Mouse (Mus musculus): Measurements from ENCODE around the gene Dnal4. TPM values are rescaled to one million over a fixed set of nuclear protein-coding genes. Genes with fewer than 3 reads are reported as not detected.
A peak's percentile ranks its signal among the peaks of the same experiment; 100 is the strongest.

The Dnal4 gene
- polyA plus RNA-seq, 1 experiment, result 48.9 TPM

DNA sequence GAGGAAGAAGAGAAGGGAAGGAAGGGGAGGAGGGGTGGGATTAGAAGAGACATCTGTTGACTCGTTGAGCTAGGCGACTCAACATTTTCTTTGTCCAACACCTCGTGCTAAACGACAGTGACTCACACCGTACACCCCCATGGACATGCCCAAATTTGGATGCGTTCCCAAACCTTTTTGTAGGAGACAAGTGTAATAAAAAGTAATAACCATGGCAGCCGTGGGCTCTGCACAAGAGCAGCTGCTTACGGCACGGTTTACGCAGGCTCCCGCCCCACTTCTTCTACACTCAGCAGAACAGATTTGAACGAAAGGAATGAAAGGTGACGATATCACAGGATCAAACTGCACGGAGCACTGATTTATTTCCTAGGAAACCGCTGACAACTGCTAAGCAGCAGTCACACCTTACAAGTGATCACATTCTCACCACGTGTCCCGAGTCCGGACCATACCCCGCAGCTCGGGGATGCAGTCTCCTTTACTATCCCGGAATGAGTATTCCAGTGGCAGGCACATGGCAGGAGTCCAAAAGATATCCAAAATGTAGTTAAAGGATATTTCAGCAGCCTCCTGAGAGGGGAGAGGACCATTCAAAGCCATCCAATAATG, 6.9 kb downstream of the Dnal4 start:
- Histone ChIP-seq H3K36me3 (ENCODE audit: control insufficient read depth, insufficient read depth) (no peaks in the 10 kb centered on the region), H3K79me2 (ENCODE audit: control insufficient read depth, insufficient read depth) (peaks cover 46% of the 10 kb centered on the region), H3K27me3 (ENCODE audit: control insufficient read depth, insufficient read depth, insufficient read length) (no peaks in the 10 kb centered on the region), H3K79me3 (ENCODE audit: low read depth) (peaks cover 2% of the 10 kb centered on the region), H3K4me3 (ENCODE audit: insufficient read depth, poor library complexity, severe bottlenecking) (no peak overlapping the region), H3ac (ENCODE audit: control insufficient read depth, insufficient read length, low read depth) (no peak overlapping the region)
- TF ChIP-seq MYOD1 (IDR thresholded peaks at IDR 0.05; ENCODE audit: control insufficient read depth, insufficient read length, low read depth) (peak; percentile 37), CTCF (IDR thresholded peaks at IDR 0.05; ENCODE audit: control insufficient read depth, insufficient read depth, insufficient read length) (no peak), MAX (IDR thresholded peaks at IDR 0.05) (peak; percentile 87)

DNA sequence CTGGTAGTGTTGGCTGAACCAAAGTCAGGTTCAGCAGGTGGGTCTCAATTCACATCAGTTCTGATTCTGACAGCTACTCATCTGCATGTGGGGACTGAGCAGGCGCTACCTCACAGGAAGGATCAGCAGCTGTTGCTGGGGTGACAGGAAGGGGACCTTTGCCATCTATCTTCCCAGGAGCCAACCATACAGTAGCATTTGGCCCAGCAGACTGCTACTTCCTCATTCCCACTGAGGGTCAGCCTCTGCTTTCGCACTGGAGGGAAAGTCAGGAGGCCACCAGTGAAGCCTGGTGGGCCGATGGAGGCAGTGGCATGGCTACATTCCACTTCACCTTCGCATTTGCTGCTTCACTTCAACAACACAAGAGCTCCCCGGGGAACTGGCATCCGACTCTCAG, 9.3 kb downstream of the Dnal4 start:
- no peak for TF ChIP-seq MYOG (IDR thresholded peaks at IDR 0.05; ENCODE audit: control insufficient read depth, extremely low read depth, insufficient read length)
- Histone ChIP-seq H3ac (ENCODE audit: control insufficient read depth, insufficient read length, low read depth) (no peak overlapping the region), H3K79me2 (ENCODE audit: control insufficient read depth, insufficient read depth) (peaks cover 40% of the 10 kb centered on the region), H3K36me3 (ENCODE audit: control insufficient read depth, insufficient read depth) (no peaks in the 10 kb centered on the region), H3K27me3 (ENCODE audit: control insufficient read depth, insufficient read depth, insufficient read length) (no peaks in the 10 kb centered on the region), H3K79me3 (ENCODE audit: low read depth) (peaks cover 2% of the 10 kb centered on the region), H3K4me3 (ENCODE audit: insufficient read depth, poor library complexity, severe bottlenecking) (no peak overlapping the region)

DNA sequence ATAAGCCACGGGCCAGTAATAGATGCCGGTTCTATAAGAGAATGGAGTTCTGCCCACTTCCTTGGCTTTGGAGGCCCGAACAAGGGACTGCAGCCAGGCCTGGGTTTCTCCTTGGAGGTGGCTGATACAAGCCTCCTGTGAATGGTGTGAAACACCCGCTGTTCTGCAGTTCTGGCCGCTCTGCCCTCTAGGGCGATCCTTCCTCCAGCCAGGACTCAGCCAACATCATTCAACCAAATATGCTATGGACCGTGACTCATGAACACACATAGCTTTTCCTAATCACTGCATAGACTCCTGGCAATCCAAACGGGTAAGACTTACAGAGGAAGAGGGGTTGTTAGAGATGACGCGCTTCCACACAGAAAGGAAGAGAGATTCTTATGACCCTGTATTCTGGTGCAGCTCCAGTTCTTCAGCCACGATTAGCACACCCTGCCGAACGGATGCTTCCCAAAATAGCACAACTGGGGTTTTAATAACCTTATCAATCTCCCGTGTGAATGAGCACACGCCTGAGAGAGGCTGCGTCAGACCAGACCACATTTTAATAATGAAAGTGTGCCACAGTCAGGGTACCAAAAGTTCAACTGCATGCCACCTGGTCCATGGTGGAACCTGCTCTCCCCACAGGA, 10.2 kb downstream of the Dnal4 start:
- no peak overlapping the region for H3ac ChIP-seq (ENCODE audit: control insufficient read depth, insufficient read length, low read depth)
- no peaks in the 10 kb centered on the region for H3K27me3 ChIP-seq (ENCODE audit: control insufficient read depth, insufficient read depth, insufficient read length)
- H3K79me3 ChIP-seq (ENCODE audit: low read depth), result peaks cover 2% of the 10 kb centered on the region
- TF ChIP-seq MYOD1 (IDR thresholded peaks at IDR 0.05; ENCODE audit: control insufficient read depth, insufficient read length, low read depth) (no peak), FOSL1 (IDR thresholded peaks at IDR 0.05; ENCODE audit: insufficient read depth, low read length, poor library complexity, severe bottlenecking) (no peak), MYOG (IDR thresholded peaks at IDR 0.05; ENCODE audit: control insufficient read depth, extremely low read depth, insufficient read length) (no peak), MAX (IDR thresholded peaks at IDR 0.05) (no peak), USF1 (IDR thresholded peaks at IDR 0.05; ENCODE audit: low read depth) (no peak)
- peaks cover 6% of the 10 kb centered on the region for H3K36me3 ChIP-seq (ENCODE audit: control insufficient read depth, insufficient read depth)
- H3K4me3 ChIP-seq (ENCODE audit: insufficient read depth, poor library complexity, severe bottlenecking), result no peak overlapping the region
- H3K79me2 ChIP-seq (ENCODE audit: control insufficient read depth, insufficient read depth), result peaks cover 32% of the 10 kb centered on the region

DNA sequence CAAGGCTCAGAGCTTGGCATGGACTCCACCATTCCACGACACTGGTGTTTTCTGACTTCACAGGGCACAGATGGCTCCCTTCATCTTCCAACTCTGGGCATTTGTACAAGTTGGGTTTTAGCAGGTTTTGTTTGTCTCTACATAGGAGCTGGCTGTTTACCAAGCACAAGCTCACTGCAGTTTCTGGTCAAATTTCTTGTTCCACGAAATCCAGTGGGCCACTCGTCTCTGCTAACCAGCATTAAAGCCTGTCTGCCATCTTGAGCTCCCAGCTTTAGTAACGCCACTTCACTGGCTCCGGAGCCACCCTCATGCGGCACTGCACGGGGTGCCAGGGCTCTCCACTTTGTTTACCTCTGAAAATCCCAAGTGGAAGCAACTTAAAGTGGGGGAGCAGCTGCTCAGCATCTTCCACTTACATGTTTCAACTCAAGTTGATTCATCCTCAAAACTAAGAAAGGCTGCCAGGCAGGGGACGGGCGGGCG, 11.0 kb downstream of the Dnal4 start:
- TF ChIP-seq MYOG (IDR thresholded peaks at IDR 0.05; ENCODE audit: control insufficient read depth, extremely low read depth, insufficient read length), result no peak
- TF ChIP-seq FOSL1 (IDR thresholded peaks at IDR 0.05; ENCODE audit: insufficient read depth, low read length, poor library complexity, severe bottlenecking), result no peak
- no peak for TF ChIP-seq CTCF (IDR thresholded peaks at IDR 0.05; ENCODE audit: control insufficient read depth, insufficient read depth, insufficient read length)
- TF ChIP-seq MAX (IDR thresholded peaks at IDR 0.05), result no peak
- no peak for TF ChIP-seq CEBPB (IDR thresholded peaks at IDR 0.05; ENCODE audit: low read depth)
- TF ChIP-seq MYOD1 (IDR thresholded peaks at IDR 0.05; ENCODE audit: control insufficient read depth, insufficient read length, low read depth), result no peak
- no peak for TF ChIP-seq USF1 (IDR thresholded peaks at IDR 0.05; ENCODE audit: low read depth)
- Histone ChIP-seq H3ac (ENCODE audit: control insufficient read depth, insufficient read length, low read depth) (no peak overlapping the region), H3K79me2 (ENCODE audit: control insufficient read depth, insufficient read depth) (peaks cover 27% of the 10 kb centered on the region), H3K79me3 (ENCODE audit: low read depth) (peaks cover 2% of the 10 kb centered on the region), H3K36me3 (ENCODE audit: control insufficient read depth, insufficient read depth) (peaks cover 8% of the 10 kb centered on the region), H3K27me3 (ENCODE audit: control insufficient read depth, insufficient read depth, insufficient read length) (no peaks in the 10 kb centered on the region), H3K4me3 (ENCODE audit: insufficient read depth, poor library complexity, severe bottlenecking) (no peak overlapping the region)

DNA sequence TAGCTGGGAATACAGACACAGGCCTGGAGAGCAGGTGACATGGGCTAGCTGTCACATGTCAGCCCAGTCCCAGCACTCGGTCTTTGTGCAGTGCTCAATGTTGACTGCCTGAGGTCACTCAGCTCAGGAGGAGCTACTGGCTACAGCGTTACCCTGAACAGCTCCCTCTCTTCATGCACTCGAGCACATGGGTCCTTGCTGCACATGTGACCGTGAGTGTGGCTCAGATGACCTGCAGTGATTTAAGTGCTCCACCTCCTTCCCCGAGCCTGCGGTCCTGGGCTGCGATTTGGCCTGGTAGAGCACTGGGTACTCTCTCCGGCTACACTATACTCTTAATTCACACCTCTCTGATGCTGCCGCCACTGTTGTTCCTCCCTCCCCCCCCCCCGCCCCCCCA, 11.5 kb downstream of the Dnal4 start:
- Histone ChIP-seq H3K79me3 (ENCODE audit: low read depth) (no peaks in the 10 kb centered on the region), H3K27me3 (ENCODE audit: control insufficient read depth, insufficient read depth, insufficient read length) (no peaks in the 10 kb centered on the region), H3K4me3 (ENCODE audit: insufficient read depth, poor library complexity, severe bottlenecking) (no peak overlapping the region), H3ac (ENCODE audit: control insufficient read depth, insufficient read length, low read depth) (no peak overlapping the region), H3K79me2 (ENCODE audit: control insufficient read depth, insufficient read depth) (peaks cover 22% of the 10 kb centered on the region), H3K36me3 (ENCODE audit: control insufficient read depth, insufficient read depth) (peaks cover 8% of the 10 kb centered on the region)
- no peak for TF ChIP-seq FOSL1 (IDR thresholded peaks at IDR 0.05; ENCODE audit: insufficient read depth, low read length, poor library complexity, severe bottlenecking)
- no peak for TF ChIP-seq MYOG (IDR thresholded peaks at IDR 0.05; ENCODE audit: control insufficient read depth, extremely low read depth, insufficient read length)
- no peak for TF ChIP-seq CEBPB (IDR thresholded peaks at IDR 0.05; ENCODE audit: low read depth)
- TF ChIP-seq MAX (IDR thresholded peaks at IDR 0.05), result no peak
- no peak for TF ChIP-seq MYOD1 (IDR thresholded peaks at IDR 0.05; ENCODE audit: control insufficient read depth, insufficient read length, low read depth)
- TF ChIP-seq CTCF (IDR thresholded peaks at IDR 0.05; ENCODE audit: control insufficient read depth, insufficient read depth, insufficient read length), result no peak
- no peak for TF ChIP-seq USF1 (IDR thresholded peaks at IDR 0.05; ENCODE audit: low read depth)

DNA sequence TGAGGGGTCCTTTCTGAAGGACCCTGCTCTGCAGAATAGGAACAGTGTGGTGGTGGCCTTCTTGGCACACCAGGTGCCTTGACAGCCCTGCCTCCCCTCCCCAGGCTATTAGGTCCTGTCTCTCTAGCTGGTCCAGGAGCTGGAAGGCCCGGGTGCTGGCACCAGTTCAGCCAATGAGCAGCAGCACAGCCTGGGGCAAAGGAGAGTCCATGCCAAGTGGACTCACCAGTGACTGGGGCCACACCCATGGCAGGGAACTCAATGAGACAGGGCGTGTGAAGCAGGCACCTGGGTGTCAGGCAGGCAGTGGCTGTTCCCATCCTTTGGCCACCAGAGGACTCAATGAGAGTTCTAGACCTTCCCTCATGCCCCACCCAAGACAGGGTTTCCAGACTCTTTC, 12.3 kb downstream of the Dnal4 start:
- Histone ChIP-seq H3ac (ENCODE audit: control insufficient read depth, insufficient read length, low read depth) (no peak overlapping the region), H3K79me2 (ENCODE audit: control insufficient read depth, insufficient read depth) (peaks cover 22% of the 10 kb centered on the region), H3K36me3 (ENCODE audit: control insufficient read depth, insufficient read depth) (peaks cover 8% of the 10 kb centered on the region), H3K79me3 (ENCODE audit: low read depth) (no peaks in the 10 kb centered on the region), H3K27me3 (ENCODE audit: control insufficient read depth, insufficient read depth, insufficient read length) (no peaks in the 10 kb centered on the region), H3K4me3 (ENCODE audit: insufficient read depth, poor library complexity, severe bottlenecking) (no peak overlapping the region)
- TF ChIP-seq CEBPB (IDR thresholded peaks at IDR 0.05; ENCODE audit: low read depth), result no peak
- no peak for TF ChIP-seq MYOG (IDR thresholded peaks at IDR 0.05; ENCODE audit: control insufficient read depth, extremely low read depth, insufficient read length)
- TF ChIP-seq USF1 (IDR thresholded peaks at IDR 0.05; ENCODE audit: low read depth), result no peak
- no peak for TF ChIP-seq MYOD1 (IDR thresholded peaks at IDR 0.05; ENCODE audit: control insufficient read depth, insufficient read length, low read depth)
- TF ChIP-seq MAX (IDR thresholded peaks at IDR 0.05), result no peak
- no peak for TF ChIP-seq CTCF (IDR thresholded peaks at IDR 0.05; ENCODE audit: control insufficient read depth, insufficient read depth, insufficient read length)
- no peak for TF ChIP-seq FOSL1 (IDR thresholded peaks at IDR 0.05; ENCODE audit: insufficient read depth, low read length, poor library complexity, severe bottlenecking)

Data from C2C12 (cell line).